Mouse (Mus musculus) gastrocnemius, postnatal 14 days (tissue): ENCODE results near the gene Ttc14. TPM values are rescaled to one million over a fixed set of nuclear protein-coding genes. Genes with fewer than 3 reads are reported as not detected.

Experiments used
- DNase-seq: peaks from one replicate; pipeline ENCODE4 v3.0.0; 2021; ENCODE audit warnings: mixed read lengths
- intact Hi-C: fragments of 180-260 bp; cut with DNase I; formaldehyde crosslinking; loops from one replicate; pipeline ENCODE4 v1.15.1; 2025; ENCODE audit warnings: low total_unique reads
- long read RNA-seq, 2 experiments: library from polyadenylated mRNA; stranded (forward); transcript quantifications; one replicate each; pipeline ENCODE4 v2.0.0; 2021
- total RNA-seq, 2 experiments: library from RNA; stranded (reverse); gene quantifications; 2 replicates each; pipeline ENCODE4 v1.2.3; 2021

Gene Ttc14
- 10 to 100 TPM; 11.0 to 11.8 TPM for total RNA-seq
- long read RNA-seq, experiment 1, full-length matches to known transcripts, result 7 of 13 reads
- long read RNA-seq, experiment 1, partial matches to known transcripts, result 1 of 13 reads
- long read RNA-seq, experiment 1, other reads (novel, unspliced or antisense), result 5 of 13 reads
- long read RNA-seq, experiment 2, full-length matches to known transcripts, result 6 of 13 reads
- long read RNA-seq, experiment 2, partial matches to known transcripts, result 1 of 13 reads
- long read RNA-seq, experiment 2, other reads (novel, unspliced or antisense), result 6 of 13 reads

DNA sequence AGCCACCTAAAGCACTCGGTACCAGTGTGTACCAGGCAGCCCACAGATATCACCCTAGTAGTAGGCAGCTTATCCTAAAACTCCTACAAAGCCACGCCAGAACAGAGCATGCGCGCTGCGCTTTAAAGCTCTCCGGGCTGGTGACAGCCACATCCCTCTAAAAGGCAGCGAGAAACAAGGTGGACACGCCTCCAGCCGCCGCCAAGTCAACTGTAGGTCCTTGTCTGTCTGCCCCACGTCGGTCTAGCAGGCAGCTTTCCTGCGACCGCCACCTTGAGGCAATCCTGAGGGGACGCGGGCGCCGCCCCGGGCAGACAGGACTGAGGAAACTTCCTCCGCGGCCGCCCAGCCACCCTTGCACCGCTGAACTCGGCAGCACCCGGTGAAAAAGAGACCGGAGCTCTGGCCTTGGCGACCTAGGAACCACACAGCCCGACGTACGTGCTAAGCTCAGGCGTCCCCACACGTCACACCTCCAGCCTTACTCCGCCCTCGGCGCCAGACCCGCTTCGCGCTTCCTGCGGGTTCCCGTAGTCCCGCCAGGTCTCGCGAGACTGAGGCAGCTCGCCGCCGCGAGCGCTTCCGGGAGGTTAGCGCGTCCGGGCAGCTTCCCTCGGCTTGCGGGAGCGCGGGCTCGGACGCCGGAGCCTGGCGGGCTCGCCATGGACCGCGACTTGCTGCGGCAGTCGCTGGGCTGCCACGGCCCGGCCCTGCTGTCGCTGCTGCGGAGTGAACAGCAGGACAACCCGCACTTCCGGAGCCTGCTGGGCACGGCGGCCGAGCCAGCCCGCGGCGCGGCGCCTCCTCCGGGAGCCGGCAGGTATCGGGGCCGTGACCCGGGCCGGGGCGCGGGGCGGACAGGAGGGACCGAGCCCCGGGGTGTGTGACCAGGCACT, at the start of gene Ttc14:
TSS of gene Ttc14 (plus strand) at position 216 of the 896 bp plus-strand sequence.
- intact Hi-C loops, result no loop called here
- DNase-seq, result peak; percentile 97

DNA sequence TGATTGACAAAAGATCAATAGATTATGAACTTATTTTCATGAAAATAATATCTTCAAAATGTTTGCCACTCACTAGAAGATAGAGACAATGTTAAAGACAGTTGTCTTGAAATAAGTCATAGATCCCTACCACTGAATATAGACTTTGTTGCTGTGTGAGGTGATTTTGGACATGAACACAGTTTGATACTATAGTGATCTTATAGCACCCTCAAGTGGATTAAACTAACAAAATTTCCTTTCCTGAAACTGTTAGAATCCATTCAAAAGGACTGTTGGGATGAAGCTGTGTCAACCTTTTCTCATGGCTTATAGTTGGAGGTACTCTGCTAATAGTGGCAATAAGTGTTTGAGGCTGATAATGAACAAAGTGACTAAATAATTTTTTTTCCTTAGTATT, 8.7 kb upstream of the Ttc14 start:
- intact Hi-C loops, result no loop called here

DNA sequence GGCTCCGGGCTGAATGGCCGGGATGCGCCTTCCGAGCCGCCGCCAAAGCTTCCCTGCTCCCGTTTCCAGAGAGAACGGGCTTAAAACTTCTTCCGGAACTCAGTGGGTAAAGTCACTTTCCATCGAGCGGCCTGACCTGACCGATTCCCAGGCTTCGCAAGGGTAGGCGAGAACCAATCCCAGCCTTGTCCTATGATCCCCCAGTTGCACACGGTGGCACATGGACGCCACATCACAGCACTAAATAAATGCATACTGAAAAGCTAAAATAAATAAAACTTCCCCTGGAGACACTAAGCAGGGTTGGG, 835 bp downstream of the Ttc14 start:
- intact Hi-C loops, result no loop called here
- DNase-seq, result no peak

More for the DNA sequence above, 8.7 kb upstream of the Ttc14 start:
- DNase-seq, result no peak

DNA sequence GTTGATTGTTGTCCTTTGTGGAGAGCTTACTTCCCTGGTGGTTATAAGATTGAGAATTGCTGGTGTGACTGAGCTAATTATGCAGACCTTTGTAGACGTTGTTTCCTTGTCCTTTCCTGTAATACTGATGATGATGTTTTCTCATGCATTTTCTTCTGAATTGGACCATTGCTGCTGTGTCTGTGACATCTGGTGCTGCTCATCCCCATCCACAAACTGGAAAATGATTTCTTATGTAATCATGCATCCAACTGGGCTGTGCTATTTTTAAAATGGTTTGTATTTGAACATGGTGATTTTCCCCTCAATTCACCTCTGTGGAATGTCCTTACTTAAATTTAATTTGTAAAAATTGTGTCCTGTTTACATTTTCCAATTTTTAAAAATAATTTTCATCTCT, 7.5 kb downstream of the Ttc14 start:
- intact Hi-C loops, result no loop called here
- DNase-seq, result no peak

DNA sequence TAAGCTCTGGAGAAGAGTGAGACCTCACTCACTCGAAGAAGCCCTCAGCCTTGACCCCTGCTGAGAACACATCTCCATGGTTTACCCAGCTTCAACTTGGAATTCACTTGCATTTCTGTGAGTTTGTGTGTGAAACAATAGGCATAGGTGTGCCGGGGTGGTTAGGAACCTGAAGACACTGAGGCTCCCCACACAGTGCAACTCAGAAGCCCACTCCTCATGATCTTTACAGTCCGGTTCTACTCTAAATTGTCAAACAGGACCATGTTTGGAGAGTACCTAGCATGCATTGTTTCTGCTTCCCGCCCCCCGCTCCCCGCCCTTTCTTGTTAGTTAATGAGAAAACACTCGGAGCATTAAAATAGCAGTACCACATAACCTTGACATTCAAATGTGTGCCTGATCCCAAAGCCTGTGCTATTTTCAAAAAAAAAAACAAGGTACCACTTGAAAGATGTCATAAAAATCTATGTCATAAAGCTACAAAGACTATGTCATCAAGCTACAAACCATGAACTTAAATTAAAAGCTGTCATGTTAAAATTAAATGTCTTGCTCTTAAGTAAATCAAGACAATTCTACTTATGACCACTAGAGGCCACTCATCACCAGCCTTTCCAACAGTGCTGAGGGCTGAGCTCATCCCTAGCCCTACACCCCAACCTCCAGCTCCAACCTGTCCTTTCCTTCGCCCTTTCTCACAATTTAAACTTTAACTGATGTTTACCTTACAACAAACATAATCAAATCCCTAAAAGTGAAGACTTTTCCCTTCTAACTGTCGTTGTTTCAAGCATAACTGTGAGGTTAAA, 24.7 kb downstream of the Ttc14 start:
- intact Hi-C loops, result no loop called here
- peak; percentile 16 for DNase-seq

DNA sequence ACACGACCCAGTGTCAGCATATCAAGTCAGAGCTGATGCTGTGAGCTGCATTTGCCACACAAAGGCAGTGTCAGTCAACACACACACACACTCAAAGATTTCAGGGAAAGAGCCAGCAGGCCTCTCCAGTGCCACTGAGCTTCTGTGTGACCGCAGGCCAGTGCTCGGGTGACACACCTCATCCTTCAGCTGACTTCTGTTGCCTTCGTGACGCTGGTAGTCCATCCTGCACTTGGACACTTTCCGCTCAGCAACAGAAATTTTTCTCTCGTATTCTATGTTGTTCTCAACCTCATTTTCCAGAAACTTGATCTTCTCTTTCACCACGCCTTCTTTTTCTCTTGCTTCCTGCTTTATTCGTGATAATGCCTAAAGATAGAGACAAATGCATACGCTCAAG, 32.7 kb downstream of the Ttc14 start:
- intact Hi-C loops, result no loop called here
- no peak for DNase-seq

DNA sequence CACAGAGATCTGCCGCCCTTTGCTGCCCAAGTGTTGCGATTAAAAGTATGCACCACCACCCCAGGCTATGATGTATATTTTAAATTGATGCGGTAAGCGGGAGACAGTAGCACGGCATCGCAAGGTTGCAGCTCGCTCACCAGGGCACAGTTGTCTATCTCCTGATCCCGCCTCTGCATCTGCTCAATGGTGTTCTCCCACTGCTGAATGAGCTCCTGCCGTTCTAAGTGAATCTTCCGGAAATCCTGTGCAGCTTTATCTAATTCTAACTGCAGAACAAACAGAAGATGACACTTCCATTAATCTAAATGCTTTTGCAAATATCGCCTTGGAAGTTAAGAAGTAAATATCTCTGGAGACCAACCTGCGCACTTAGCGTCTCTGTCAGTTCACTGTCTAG, 36.9 kb downstream of the Ttc14 start:
- intact Hi-C loops, result no loop called here

DNA sequence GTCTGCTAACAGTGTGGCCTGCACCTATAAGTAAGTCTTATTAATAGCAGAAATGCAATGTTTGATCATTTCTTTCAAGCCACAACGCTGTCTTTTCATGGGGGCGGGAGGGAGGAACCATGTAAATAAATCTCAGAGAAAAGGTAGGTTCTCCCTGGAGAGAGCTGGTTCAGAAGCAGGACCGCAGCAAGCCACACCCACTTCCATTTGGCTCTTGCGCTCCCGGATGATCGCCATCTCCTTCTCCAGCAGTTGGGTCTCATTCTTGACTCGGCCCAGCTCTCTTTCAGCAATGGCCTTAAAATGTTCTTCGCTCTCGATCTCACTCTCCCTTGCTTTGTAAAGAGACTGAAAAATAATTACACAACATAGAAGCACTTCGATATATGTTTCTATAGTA, 39.2 kb downstream of the Ttc14 start:
- DNase-seq, result no peak
- intact Hi-C loops, result no loop called here

More for the DNA sequence above, 36.9 kb downstream of the Ttc14 start:
- DNase-seq, result no peak

DNA sequence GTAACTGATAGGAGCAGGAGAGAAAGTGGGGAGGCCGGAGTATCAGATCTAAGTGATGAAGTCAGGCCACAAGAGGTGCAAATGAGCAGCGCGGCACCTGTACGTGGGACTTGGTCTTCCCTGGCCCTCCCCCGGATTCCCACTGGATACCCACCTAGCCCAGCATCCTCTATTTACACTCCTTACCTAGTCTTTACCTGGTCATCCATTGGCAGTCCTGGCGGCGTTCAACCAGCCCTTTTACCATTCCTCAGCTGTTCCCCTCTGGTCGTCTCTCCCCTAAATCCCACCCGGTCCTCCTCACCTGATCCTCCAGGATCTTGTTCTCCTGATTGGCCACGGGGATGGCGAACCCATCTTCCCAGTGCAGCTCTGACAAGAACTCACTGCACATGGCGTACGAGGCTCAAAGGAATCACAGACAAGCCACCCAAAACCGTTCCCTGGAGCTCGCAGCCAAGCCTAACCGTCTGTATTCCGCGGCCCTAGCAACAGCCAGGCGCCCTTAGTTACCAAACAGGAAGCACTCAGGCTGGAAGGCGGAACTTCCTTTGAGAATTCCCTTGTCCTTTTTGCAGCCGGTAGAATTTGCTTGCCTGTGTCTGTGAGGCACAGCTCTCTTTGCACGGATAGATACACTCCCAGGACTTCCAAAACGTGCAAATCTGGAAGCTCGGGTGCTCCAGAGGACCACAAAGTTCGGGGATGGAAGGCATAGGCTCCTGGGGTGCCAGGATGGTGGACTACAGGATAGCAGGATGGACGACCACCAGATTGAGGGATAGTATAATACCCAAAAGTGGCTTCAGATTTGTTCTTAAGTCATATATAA, 44.4 kb downstream of the Ttc14 start, which contains the start of gene Ccdc39:
TSS of gene Ccdc39 (minus strand) at position 510 of the 832 bp plus-strand sequence.
- peak; percentile 67 for DNase-seq
- intact Hi-C loops, result no loop called here

DNA sequence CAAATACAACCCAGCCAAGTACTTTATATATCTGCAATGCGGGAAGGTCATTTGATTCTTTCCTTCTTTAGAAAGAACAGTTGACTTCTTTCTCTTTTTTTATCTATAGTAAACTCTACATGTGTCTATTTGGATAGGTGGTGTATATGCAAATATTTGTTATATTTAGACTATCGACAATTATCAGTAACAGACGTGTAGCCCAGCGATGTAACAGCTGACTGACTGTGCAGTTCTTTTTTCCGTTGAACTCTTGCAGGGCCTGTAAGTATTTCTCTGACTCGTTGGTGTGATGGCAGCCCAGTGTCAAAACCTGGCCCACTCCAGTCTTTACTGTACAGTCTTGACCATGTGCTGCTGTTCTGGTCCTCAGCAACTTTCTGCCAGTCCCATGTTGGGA, 47.0 kb downstream of the Ttc14 start:
- intact Hi-C loops, result no loop called here
- DNase-seq, result no peak

DNA sequence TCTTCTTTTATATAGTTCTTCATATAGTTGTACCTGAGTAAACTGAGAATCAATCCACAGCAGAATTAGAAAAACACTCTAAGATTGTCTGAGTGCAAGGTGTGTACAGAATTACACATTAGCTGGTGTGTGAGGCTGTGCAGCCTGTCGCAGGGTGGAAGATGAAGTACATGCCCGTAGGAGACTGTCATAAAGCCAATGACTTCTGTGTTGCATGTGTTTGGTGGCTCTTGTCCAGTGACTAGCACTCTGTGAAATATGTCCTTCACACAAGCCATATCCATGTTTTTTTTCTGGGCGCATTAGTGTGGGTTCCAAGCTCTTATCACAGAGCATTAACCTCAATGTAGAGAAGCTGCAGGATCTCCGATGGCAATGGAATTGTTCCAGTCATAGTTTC, 51.2 kb downstream of the Ttc14 start:
- intact Hi-C loops, result no loop called here

DNA sequence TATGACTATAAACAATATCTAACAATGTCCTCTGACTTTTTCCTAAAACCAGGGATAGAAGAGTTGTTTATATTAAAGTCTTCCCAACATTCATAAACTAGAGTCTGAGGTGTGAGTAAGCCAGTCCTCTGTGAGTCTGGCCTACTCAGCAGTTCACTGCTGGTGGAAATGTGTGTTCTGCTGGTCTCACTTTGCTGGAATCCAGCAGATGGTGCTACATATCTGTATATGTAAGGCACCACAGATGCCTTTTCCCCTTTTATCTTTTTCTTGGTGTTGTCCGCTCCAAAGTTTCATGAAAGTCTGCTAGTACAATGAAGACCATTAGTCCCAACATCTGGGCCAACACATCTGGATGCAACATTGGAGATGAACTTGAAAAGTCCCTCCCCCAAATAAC, 53.4 kb downstream of the Ttc14 start:
- intact Hi-C loops, result no loop called here
- DNase-seq, result no peak

More for the DNA sequence above, 51.2 kb downstream of the Ttc14 start:
- DNase-seq, result no peak

DNA sequence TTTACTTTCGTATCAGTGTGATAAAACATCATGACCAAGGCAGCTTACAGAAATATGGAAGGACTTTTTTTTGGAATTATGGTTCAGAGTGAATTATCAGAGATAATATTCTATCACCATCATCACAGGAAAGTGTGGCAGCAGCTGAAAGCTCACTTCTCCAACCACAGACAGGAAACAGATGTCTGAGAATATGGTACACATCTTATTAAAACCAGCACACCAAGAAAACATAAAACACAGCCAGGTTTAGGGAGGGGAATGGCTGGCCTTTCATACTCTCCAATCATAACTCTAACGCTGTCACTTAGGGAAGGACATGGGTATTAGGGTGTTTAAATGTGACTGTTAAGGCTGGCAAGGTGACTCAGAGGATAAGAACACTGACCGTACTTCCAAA, 59.3 kb downstream of the Ttc14 start:
- no peak for DNase-seq
- intact Hi-C loops, result no loop called here

DNA sequence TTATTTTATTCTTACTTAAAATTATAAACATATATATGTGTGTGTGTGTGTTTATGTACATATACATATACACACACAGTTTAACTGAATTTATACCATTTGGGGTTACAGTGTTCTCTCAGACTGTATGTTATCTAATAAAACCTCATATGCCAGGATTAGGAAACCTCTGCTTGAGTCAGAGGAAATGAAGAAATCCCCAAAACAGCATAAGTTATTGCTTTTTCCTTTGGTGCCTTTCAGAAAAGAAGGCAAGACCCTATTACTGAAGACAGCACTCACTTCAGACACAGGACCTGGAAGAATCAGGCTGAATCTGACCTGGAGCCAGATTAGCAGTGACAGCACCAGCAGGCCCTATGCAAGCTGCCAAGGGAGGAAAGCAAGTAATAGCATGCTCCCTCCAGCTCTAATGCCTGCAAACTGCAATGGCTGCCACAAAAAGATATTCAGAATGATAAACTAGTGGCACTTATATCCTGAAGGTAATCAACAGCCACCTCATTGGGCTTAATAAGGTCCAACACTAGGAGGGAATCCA, 64.4 kb downstream of the Ttc14 start:
- intact Hi-C loops, result no loop called here
- DNase-seq, result no peak

Other genes with a start within 250 kb of the Ttc14 start
- gene Ccdc39, start 44.5 kb downstream of the Ttc14 start, total RNA-seq, result under 1 TPM; 0.22 to 0.25 TPM
- gene Fxr1, start 220.1 kb downstream of the Ttc14 start, total RNA-seq, result 100 to 1,000 TPM; 388 to 401 TPM